Mouse (Mus musculus) CH12.LX (cell line): ENCODE data around the gene Plscr4. TPM values are rescaled to one million over a fixed set of nuclear protein-coding genes. Genes with fewer than 3 reads are reported as not detected.

Experiments used
- DNase-seq: peaks from one replicate; pipeline ENCODE4 v3.0.0-alpha.2; 2013; ENCODE audit errors: extremely low read depth
- H3K27ac ChIP-seq: 2 replicates; pipeline ENCODE4 v1.5.1; 2012; ENCODE audit warnings: low read depth, mild to moderate bottlenecking, control low read depth, moderate library complexity; ENCODE audit not compliant: insufficient read depth
- H3K27me3 ChIP-seq: replicated peaks from 2 replicates; pipeline ENCODE3; 2012; ENCODE audit warnings: inconsistent platforms
- H3K36me3 ChIP-seq, 2 experiments: replicated peaks in 1 of 2; 2 replicates each; pipeline versions ENCODE3 to v1.6.1; 2012; ENCODE audit warnings: inconsistent platforms in 1 of 2, low read length in 1 of 2, mild to moderate bottlenecking in 1 of 2, mixed read lengths in 1 of 2, moderate library complexity in 1 of 2; ENCODE audit not compliant: control insufficient read depth in 1 of 2, insufficient read depth in 1 of 2
- H3K4me1 ChIP-seq, 2 experiments: 2 replicates each; pipeline ENCODE4 v1.6.1; 2012; ENCODE audit warnings: inconsistent platforms in 1 of 2, moderate library complexity in 1 of 2; ENCODE audit not compliant: insufficient read depth in 2 of 2, control insufficient read depth in 1 of 2
- H3K4me2 ChIP-seq: 2 replicates; pipeline ENCODE4 v1.6.1; 2012; ENCODE audit warnings: low read depth, mild to moderate bottlenecking, control low read depth; ENCODE audit not compliant: poor library complexity, insufficient read depth, severe bottlenecking
- H3K4me3 ChIP-seq, 3 experiments: fragments of 150-350 bp in 1 of 3; sonication (generic) in 1 of 3; replicated peaks in 1 of 3; 2 replicates each; pipeline versions ENCODE3 to v1.5.1; 2011 to 2012; ENCODE audit warnings: low read depth in 2 of 3, low read length in 2 of 3, mild to moderate bottlenecking in 2 of 3, moderate library complexity in 2 of 3, control low read depth in 1 of 3, improper control_type of control experiment in 1 of 3, inconsistent platforms in 1 of 3, mixed read lengths in 1 of 3; ENCODE audit not compliant: poor library complexity in 1 of 3
- H3K79me2 ChIP-seq: replicated peaks from 2 replicates; pipeline ENCODE4 v1.6.1; 2012; ENCODE audit warnings: mild to moderate bottlenecking, moderate library complexity; ENCODE audit not compliant: control insufficient read depth, poor library complexity, insufficient read depth, severe bottlenecking; ENCODE audit errors: extremely low read depth
- H3K9ac ChIP-seq: 2 replicates; pipeline ENCODE4 v1.6.1; 2012; ENCODE audit warnings: low read depth, mild to moderate bottlenecking, control low read depth, moderate library complexity; ENCODE audit not compliant: insufficient read depth
- H3K9me3 ChIP-seq: replicated peaks from 2 replicates; pipeline ENCODE3; 2012; ENCODE audit warnings: low read length, inconsistent platforms, mixed read lengths
- BHLHE40 ChIP-seq: IDR thresholded peaks from 2 replicates; pipeline ENCODE4 v1.6.1; 2011; ENCODE audit warnings: mild to moderate bottlenecking, low read depth, low read length, improper control_type of control experiment
- CHD2 ChIP-seq: IDR thresholded peaks from 2 replicates; pipeline ENCODE4 v1.6.1; 2011; ENCODE audit warnings: low read length, improper control_type of control experiment
- CTCF ChIP-seq, 2 experiments: IDR thresholded peaks in 1 of 2; conservative IDR thresholded peaks in 1 of 2; 2 replicates each; pipeline ENCODE4 v1.5.1; 2011 to 2012; ENCODE audit warnings: low read depth in 2 of 2, low read length in 2 of 2, improper control_type of control experiment in 1 of 2, inconsistent platforms in 1 of 2, mild to moderate bottlenecking in 1 of 2, moderate library complexity in 1 of 2
- ELF1 ChIP-seq: IDR thresholded peaks from 2 replicates; pipeline ENCODE4 v1.6.1; 2014; ENCODE audit warnings: low read depth, mild to moderate bottlenecking, inconsistent platforms, low read length, improper control_type of control experiment
- GABPA ChIP-seq: IDR thresholded peaks from 2 replicates; pipeline ENCODE4 v1.6.1; 2012; ENCODE audit warnings: low read depth, low read length, improper control_type of control experiment, inconsistent platforms; ENCODE audit not compliant: insufficient replicate concordance
- HCFC1 ChIP-seq: IDR thresholded peaks from 2 replicates; pipeline ENCODE4 v1.6.1; 2012; ENCODE audit warnings: low read depth, mild to moderate bottlenecking, inconsistent platforms, low read length, improper control_type of control experiment
- KAT2A ChIP-seq: IDR thresholded peaks from 2 replicates; pipeline ENCODE4 v1.6.1; 2012; ENCODE audit warnings: low read length, improper control_type of control experiment, inconsistent platforms; ENCODE audit not compliant: insufficient replicate concordance
- MAFK ChIP-seq: IDR thresholded peaks from 2 replicates; pipeline ENCODE4 v1.6.1; 2011; ENCODE audit warnings: low read length, improper control_type of control experiment; ENCODE audit not compliant: insufficient replicate concordance
- MAZ ChIP-seq: IDR thresholded peaks from 2 replicates; pipeline ENCODE4 v1.6.1; 2012; ENCODE audit warnings: low read depth, mild to moderate bottlenecking, inconsistent platforms, low read length, improper control_type of control experiment, moderate library complexity
- MEF2A ChIP-seq: IDR thresholded peaks from 2 replicates; pipeline ENCODE4 v1.6.1; 2014; ENCODE audit warnings: low read depth, mild to moderate bottlenecking, inconsistent platforms, low read length, improper control_type of control experiment, borderline replicate concordance
- MYC ChIP-seq: IDR thresholded peaks from 2 replicates; pipeline ENCODE4 v1.6.1; 2011; ENCODE audit warnings: low read depth, mild to moderate bottlenecking, improper control_type of control experiment, low read length
- NRF1 ChIP-seq: IDR thresholded peaks from 2 replicates; pipeline ENCODE4 v1.6.1; 2014; ENCODE audit warnings: low read depth, mild to moderate bottlenecking, inconsistent platforms, low read length, improper control_type of control experiment, moderate library complexity
- PAX5 ChIP-seq: IDR thresholded peaks from 2 replicates; pipeline ENCODE4 v1.6.1; 2012; ENCODE audit warnings: low read length, inconsistent platforms, mixed read lengths
- POLR2A ChIP-seq: IDR thresholded peaks from 2 replicates; pipeline ENCODE4 v1.6.1; 2011; ENCODE audit warnings: low read depth, mild to moderate bottlenecking, improper control_type of control experiment, low read length
- RAD21 ChIP-seq: IDR thresholded peaks from 2 replicates; pipeline ENCODE4 v1.6.1; 2011; ENCODE audit warnings: low read depth, mild to moderate bottlenecking, low read length, improper control_type of control experiment, moderate library complexity
- RCOR1 ChIP-seq: conservative IDR thresholded peaks from 2 replicates; pipeline ENCODE4 v1.6.1; 2012; ENCODE audit warnings: low read depth, mild to moderate bottlenecking, inconsistent platforms, low read length, improper control_type of control experiment
- SMC3 ChIP-seq: IDR thresholded peaks from 2 replicates; pipeline ENCODE4 v1.6.1; 2011; ENCODE audit warnings: low read depth, low read length, improper control_type of control experiment
- TBP ChIP-seq: conservative IDR thresholded peaks from 2 replicates; pipeline ENCODE4 v1.6.1; 2011; ENCODE audit warnings: low read depth, low read length, improper control_type of control experiment
- TCF12 ChIP-seq: IDR thresholded peaks from 2 replicates; pipeline ENCODE4 v1.6.1; 2014; ENCODE audit warnings: low read depth, mild to moderate bottlenecking, inconsistent platforms, low read length, improper control_type of control experiment
- UBTF ChIP-seq: IDR thresholded peaks from 2 replicates; pipeline ENCODE4 v1.6.1; 2012; ENCODE audit warnings: low read depth, mild to moderate bottlenecking, inconsistent platforms, low read length, improper control_type of control experiment, moderate library complexity
- ZC3H11A ChIP-seq: IDR thresholded peaks from 2 replicates; pipeline ENCODE4 v1.6.1; 2012; ENCODE audit warnings: low read depth, mild to moderate bottlenecking, inconsistent platforms, low read length, improper control_type of control experiment
- dilution Hi-C: fragments of 300-500 bp; cut with MboI; formaldehyde crosslinking; loops from 2 replicates; pipeline ENCODE4 v1.14.3; 2020; ENCODE audit warnings: low sequenced_read_pairs; ENCODE audit not compliant: extremely low pct_unique_long_range_greater_than_20kb, extremely low pct_ligation_motif_present
- in situ Hi-C: fragments of 300-500 bp; cut with MboI; formaldehyde crosslinking; loops from 3 replicates; pipeline ENCODE4 v1.14.3; 2019; ENCODE audit warnings: low sequenced_read_pairs, low pct_ligation_motif_present, low pct_unique_long_range_greater_than_20kb, mixed read lengths
- polyA plus RNA-seq: library from polyadenylated mRNA; unstranded; fragments of >175 nt; gene quantifications from 2 replicates; pipeline ENCODE4 v1.2.1, GENCODE M21; 2012; ENCODE audit warnings: low read depth; ENCODE audit not compliant: insufficient read length
- total RNA-seq, 2 experiments: library from RNA; depleted of rRNA; stranded (reverse); fragments of 300-350 nt in 1 of 2; fragments of >200 nt in 1 of 2; gene quantifications; 2 replicates each; pipeline ENCODE4 v1.2.3; 2012 to 2014

The Plscr4 gene
- total and polyA plus RNA-seq, 3 experiments = 0.10 TPM; not detected in 2

- dilution Hi-C loops = no loop called here
- in situ Hi-C loops = no loop called here
- no peaks in the 10 kb centered on the region for H3K27me3 ChIP-seq
- H3K4me1 ChIP-seq = no peaks in the 10 kb centered on the region
- no peak overlapping the region for H3K4me3 ChIP-seq
- H3K79me2 ChIP-seq = no peaks in the 10 kb centered on the region
- no peak for TF ChIP-seq UBTF
- no peak for TF ChIP-seq HCFC1
- TF ChIP-seq PAX5 = no peak
- no peak for DNase-seq
- no peak overlapping the region for H3K4me2 ChIP-seq
- no peak overlapping the region for H3K27ac ChIP-seq
- no peak overlapping the region for H3K9ac ChIP-seq
- H3K36me3 ChIP-seq = no peaks in the 10 kb centered on the region
- no peaks in the 10 kb centered on the region for H3K9me3 ChIP-seq
These were observed 54.5 kb downstream of the Plscr4 start for GRCm38 (mm10) chr9:92511696-92512095.

GRCm38 (mm10) chr9:92517036-92517435 is 59.9 kb downstream of the Plscr4 start:
- Histone ChIP-seq H3K27me3 (no peaks in the 10 kb centered on the region), H3K9me3 (no peaks in the 10 kb centered on the region), H3K4me3 (no peak overlapping the region), H3K27ac (no peak overlapping the region), H3K79me2 (no peaks in the 10 kb centered on the region), H3K4me1 (no peaks in the 10 kb centered on the region), H3K36me3 (no peaks in the 10 kb centered on the region), H3K9ac (no peak overlapping the region), H3K4me2 (no peak overlapping the region)
- in situ Hi-C loops (no loop called here), dilution Hi-C loops (no loop called here)
- no peak for DNase-seq
- no peak for TF ChIP-seq NRF1
- no peak for TF ChIP-seq GABPA

DNA sequence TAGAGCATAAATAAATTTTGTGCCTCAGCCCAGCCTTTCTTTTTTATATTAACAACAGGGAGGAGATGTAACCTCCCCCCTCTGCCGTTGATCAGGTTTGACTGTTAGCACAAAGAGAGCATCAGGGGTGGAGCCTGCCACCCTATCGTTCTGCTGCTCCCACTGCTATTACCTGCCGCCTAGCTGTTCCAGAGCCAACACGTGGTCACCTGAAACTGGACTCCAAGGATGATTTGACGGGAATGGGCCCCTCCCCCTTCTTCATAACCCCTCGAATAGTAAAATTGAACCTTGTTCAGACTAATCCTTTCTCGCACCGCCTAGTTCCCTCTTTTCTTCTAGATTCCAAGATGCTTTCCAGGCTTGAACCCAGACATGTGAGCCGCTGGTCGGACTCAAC is 63.6 kb downstream of the Plscr4 start:
- Histone ChIP-seq H3K36me3 (no peaks in the 10 kb centered on the region), H3K4me2 (no peak overlapping the region), H3K27ac (no peak overlapping the region), H3K4me3 (no peak overlapping the region), H3K9me3 (no peaks in the 10 kb centered on the region), H3K79me2 (no peaks in the 10 kb centered on the region), H3K9ac (no peak overlapping the region), H3K27me3 (no peaks in the 10 kb centered on the region), H3K4me1 (no peaks in the 10 kb centered on the region)
- in situ Hi-C loops (no loop called here), dilution Hi-C loops (no loop called here)
- DNase-seq = no peak
- TF ChIP-seq RAD21 = no peak
- TF ChIP-seq ELF1 = no peak
- TF ChIP-seq POLR2A = no peak
- no peak for TF ChIP-seq SMC3
- TF ChIP-seq MAFK = no peak
- TF ChIP-seq CTCF (conservative IDR thresholded peaks at IDR 0.05 in 1 of 2, IDR thresholded peaks at IDR 0.05 in 1 of 2; ENCODE audit: low read depth in 2 of 2, low read length in 2 of 2) = no peak
- no peak for TF ChIP-seq TBP
- no peak for TF ChIP-seq MAZ
- no peak for TF ChIP-seq MYC
- TF ChIP-seq RCOR1 = no peak
- no peak for TF ChIP-seq KAT2A
- TF ChIP-seq BHLHE40 = no peak
- TF ChIP-seq TCF12 = no peak
- no peak for TF ChIP-seq MEF2A
- TF ChIP-seq ZC3H11A = no peak
- TF ChIP-seq CHD2 = no peak
